Mouse (Mus musculus) urinary bladder, postnatal 10 days (tissue): ENCODE results near the gene Rpl24.
A peak's percentile ranks its signal among the peaks of the same experiment; 100 is the strongest.

Experiments used
- DNase-seq: peaks from one replicate; pipeline ENCODE4 v3.0.0; 2022; ENCODE audit warnings: low spot score

Gene Rpl24

GRCm38 (mm10) chr16:55971735-55972615 lies 5.9 kb downstream of the Rpl24 start:
- DNase-seq = no peak

DNA sequence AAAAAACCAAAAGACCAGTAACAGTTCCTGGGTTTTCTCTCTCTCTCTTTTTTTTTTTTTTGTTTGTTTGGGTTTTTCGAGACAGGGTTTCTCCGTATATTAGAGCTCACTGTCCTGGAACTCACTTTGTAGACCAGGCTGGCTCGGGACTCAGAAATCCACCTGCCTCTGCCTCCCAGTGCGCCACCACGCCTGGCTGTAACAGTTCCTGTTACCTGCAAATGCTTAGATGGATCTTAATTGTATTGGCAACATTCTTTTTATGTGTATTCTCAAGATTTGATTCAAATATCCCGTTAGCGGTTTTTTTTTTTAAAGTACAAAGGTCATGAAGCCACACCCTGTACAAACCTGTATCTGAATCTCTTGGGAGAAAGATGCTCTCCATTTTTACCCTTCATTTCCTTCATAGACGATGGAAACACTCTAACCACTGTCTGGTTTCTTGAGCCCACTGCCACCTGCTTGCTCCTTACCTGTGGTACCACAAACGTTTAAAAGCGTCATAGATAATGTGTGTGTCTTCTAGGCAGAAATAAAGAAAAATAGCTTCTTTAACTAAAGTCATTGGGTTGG lies 6.6 kb downstream of the Rpl24 start:
- DNase-seq = no peak

DNA sequence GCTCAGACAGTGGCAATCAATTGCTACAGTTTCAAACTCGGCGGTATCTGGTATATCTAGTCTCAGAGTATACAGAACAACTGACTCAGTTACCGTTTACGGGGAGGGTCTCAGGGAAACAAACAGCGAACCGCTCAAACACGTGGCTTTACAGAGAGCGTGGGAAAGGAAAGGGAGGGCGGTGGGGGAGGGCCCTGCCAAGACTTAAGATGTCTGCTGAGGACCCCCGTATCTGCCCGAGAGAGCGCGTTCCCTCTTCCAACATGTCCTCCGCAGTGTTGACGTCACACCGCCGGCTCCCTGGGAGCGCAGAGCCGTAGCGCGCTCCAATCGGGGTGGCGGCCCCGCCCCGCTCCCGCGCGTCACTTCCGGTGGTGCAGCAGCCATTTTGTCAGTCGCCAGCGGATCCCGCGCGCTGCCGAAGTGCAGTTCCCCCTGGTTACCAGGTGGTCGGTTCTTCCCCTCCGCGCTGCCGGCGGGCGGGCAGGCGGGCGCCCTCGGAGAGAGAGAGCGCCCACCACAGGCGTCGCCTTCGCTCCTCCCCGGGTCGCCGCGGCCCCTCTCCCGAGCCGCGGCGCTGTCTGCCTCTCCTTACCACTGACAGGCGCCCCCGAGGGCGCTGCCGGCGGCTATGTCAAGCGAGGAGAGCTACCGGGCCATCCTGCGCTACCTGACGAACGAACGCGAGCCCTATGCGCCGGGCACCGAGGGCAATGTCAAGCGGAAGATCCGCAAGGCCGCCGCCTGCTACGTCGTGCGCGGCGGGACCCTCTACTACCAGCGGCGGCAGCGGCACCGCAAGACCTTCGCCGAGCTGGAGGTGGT lies 7.6 kb downstream of the Rpl24 start, which contains the start of gene Zbtb11:
TSS of gene Zbtb11 (plus strand) at position 453 of the 825 bp plus-strand sequence.
- DNase-seq = peak; percentile 98

- DNase-seq = peak; percentile 67
These were observed 8.3 kb downstream of the Rpl24 start for GRCm38 (mm10) chr16:55974256-55974902.

GRCm38 (mm10) chr16:55974903-55975285 lies 8.8 kb downstream of the Rpl24 start:
- no peak for DNase-seq

- no peak for DNase-seq
These were observed 19.9 kb downstream of the Rpl24 start for GRCm38 (mm10) chr16:55986001-55986400.

GRCm38 (mm10) chr16:55990311-55990710 lies 24.2 kb downstream of the Rpl24 start:
- DNase-seq = no peak

GRCm38 (mm10) chr16:55994235-55994634 lies 28.2 kb downstream of the Rpl24 start:
- no peak for DNase-seq

DNA sequence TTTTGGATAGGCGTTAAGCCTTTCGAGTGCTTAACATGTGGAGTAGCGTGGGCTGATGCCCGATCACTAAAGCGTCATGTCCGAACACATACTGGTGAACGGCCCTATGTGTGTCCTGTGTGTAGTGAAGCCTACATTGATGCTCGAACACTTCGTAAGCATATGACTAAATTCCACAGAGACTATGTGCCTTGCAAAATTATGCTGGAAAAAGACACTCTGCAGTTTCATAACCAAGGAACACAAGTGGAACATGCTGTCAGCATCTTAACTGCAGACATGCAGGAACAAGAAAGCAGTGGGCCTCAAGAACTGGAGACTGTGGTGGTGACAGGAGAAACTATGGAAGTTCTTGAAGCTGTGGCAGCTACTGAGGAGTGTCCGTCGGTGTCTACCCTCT lies 40.7 kb downstream of the Rpl24 start:
- no peak for DNase-seq

GRCm38 (mm10) chr16:56008862-56009261 lies 42.8 kb downstream of the Rpl24 start:
- no peak for DNase-seq

DNA sequence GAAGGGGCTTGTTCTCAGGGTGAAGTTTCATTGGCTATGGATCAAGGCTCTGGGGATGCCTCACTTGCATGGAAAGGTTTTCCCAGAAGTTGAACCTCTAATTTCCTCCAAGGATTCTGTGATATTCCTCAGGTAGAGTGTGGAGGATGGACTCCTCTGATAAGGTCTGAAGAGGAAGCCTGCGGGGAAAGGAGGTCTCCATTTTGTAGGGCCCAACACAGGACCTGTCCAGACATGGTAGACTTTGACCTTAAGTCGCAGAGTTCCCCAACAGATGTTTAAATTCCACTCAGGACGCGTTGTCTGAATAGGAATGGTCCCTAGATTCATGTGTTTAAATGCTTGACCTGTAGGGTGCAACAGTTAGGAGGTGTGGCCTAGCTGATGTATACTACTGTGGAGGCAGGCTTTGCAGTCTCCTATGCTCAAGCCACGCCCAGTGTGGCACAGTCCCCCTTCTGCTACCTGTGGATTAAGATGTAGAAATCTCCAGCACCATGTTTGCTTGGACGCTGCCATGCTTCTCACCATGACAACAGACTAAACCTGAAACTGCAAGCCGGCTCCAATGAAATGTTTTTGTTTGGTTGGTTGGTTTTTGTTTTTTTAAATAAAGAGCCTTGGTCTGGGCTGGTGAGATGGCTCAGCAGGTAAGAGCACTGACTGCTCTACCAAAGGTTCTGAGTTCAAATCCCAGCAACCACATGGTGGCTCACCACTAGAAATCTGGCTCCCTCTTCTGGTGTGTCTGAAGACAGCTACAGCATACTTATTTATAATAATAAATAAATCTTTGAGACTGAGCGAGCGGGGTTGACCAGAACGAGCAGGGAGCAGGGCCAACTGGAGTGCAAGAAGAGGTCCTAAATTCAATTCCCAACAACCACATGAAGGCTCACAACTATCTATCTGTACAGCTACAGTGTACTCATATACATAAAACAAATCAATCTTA lies 47.0 kb downstream of the Rpl24 start:
- no peak for DNase-seq

GRCm38 (mm10) chr16:56014076-56014475 lies 48.0 kb downstream of the Rpl24 start:
- no peak for DNase-seq

GRCm38 (mm10) chr16:56019660-56020059 lies 53.6 kb downstream of the Rpl24 start:
- DNase-seq = no peak
